Mouse (Mus musculus): ENCODE results near the gene Sfxn2. TPM values are rescaled to one million over a fixed set of nuclear protein-coding genes. Genes with fewer than 3 reads are reported as not detected.
A peak's percentile ranks its signal among the peaks of the same experiment; 100 is the strongest.
"Not testable (repeated sequence)": the region's sequence is repeated elsewhere in the genome, so short reads cannot be mapped to it uniquely, and the experiment has no call there.

Sfxn2 gene
- polyA plus RNA-seq, 1 experiment from 2014 or later: 8.8 TPM

GRCm38 (mm10) chr19:46550385-46550784 lies 22.8 kb upstream of the Sfxn2 start:
- Histone ChIP-seq H3K4me1 (replicated peaks) (peaks cover 7% of the 10 kb centered on the region), H3K27me3 (no peaks in the 10 kb centered on the region), H3K4me2 (no peak overlapping the region), H3K27ac (no peak overlapping the region), H3K9ac (no peak overlapping the region), H3K4me3 (no peak overlapping the region), H3K36me3 (peaks cover 25% of the 10 kb centered on the region), H3K9me3 (replicated peaks) (no peaks in the 10 kb centered on the region)
- ATAC-seq (replicated peaks; ENCODE audit: insufficient number of reproducible peaks, insufficient read depth, low FRiP score, low read depth): no peak
- WGBS: 86% methylated on average over 4 of the region's 4 CpGs

- no peaks in the 10 kb centered on the region for H3K27me3 ChIP-seq
- peaks cover 7% of the 10 kb centered on the region for H3K4me1 ChIP-seq (replicated peaks)
- no peak overlapping the region for H3K4me2 ChIP-seq
- no peak overlapping the region for H3K9ac ChIP-seq
- H3K36me3 ChIP-seq: peaks cover 38% of the 10 kb centered on the region
- no peak for ATAC-seq (replicated peaks; ENCODE audit: insufficient number of reproducible peaks, insufficient read depth, low FRiP score, low read depth)
- WGBS: 74% methylated on average over 3 of the region's 4 CpGs
- no peak overlapping the region for H3K4me3 ChIP-seq
- H3K27ac ChIP-seq: no peak overlapping the region
- no peaks in the 10 kb centered on the region for H3K9me3 ChIP-seq (replicated peaks)
Measured at GRCm38 (mm10) chr19:46552496-46552895, 20.7 kb upstream of the Sfxn2 start.

- peaks cover 7% of the 10 kb centered on the region for H3K4me1 ChIP-seq (replicated peaks)
- no peaks in the 10 kb centered on the region for H3K27me3 ChIP-seq
- H3K4me2 ChIP-seq: no peak overlapping the region
- no peak overlapping the region for H3K4me3 ChIP-seq
- no peak for ATAC-seq (replicated peaks; ENCODE audit: insufficient number of reproducible peaks, insufficient read depth, low FRiP score, low read depth)
- H3K9ac ChIP-seq: no peak overlapping the region
- no peaks in the 10 kb centered on the region for H3K9me3 ChIP-seq (replicated peaks)
- peaks cover 38% of the 10 kb centered on the region for H3K36me3 ChIP-seq
- no peak overlapping the region for H3K27ac ChIP-seq
- WGBS: 27% methylated on average over 11 of the region's 11 CpGs
Measured at GRCm38 (mm10) chr19:46553541-46553955, 19.6 kb upstream of the Sfxn2 start.

- Histone ChIP-seq H3K4me1 (replicated peaks) (peaks cover 16% of the 10 kb centered on the region), H3K9me3 (replicated peaks) (no peaks in the 10 kb centered on the region), H3K27ac (no peak overlapping the region), H3K4me3 (no peak overlapping the region), H3K36me3 (peaks cover 18% of the 10 kb centered on the region), H3K4me2 (no peak overlapping the region), H3K9ac (no peak overlapping the region), H3K27me3 (no peaks in the 10 kb centered on the region)
- no peak for ATAC-seq (replicated peaks; ENCODE audit: insufficient number of reproducible peaks, insufficient read depth, low FRiP score, low read depth)
- 74% methylated on average over 8 of the region's 8 CpGs for WGBS
Measured at GRCm38 (mm10) chr19:46558009-46558408, 15.2 kb upstream of the Sfxn2 start.

- H3K27me3 ChIP-seq: no peaks in the 10 kb centered on the region
- H3K27ac ChIP-seq: no peak overlapping the region
- no peak overlapping the region for H3K4me2 ChIP-seq
- no peak overlapping the region for H3K4me3 ChIP-seq
- H3K36me3 ChIP-seq: peaks cover 18% of the 10 kb centered on the region
- WGBS: 69% methylated on average over 12 of the region's 12 CpGs
- ATAC-seq (replicated peaks; ENCODE audit: insufficient number of reproducible peaks, insufficient read depth, low FRiP score, low read depth): no peak
- no peak overlapping the region for H3K9ac ChIP-seq
- H3K4me1 ChIP-seq (replicated peaks): peaks cover 17% of the 10 kb centered on the region
- H3K9me3 ChIP-seq (replicated peaks): no peaks in the 10 kb centered on the region
Measured at GRCm38 (mm10) chr19:46558631-46559030, 14.5 kb upstream of the Sfxn2 start.

- 29% methylated on average over 1 of the region's 1 CpGs for WGBS
- no peak overlapping the region for H3K4me2 ChIP-seq
- H3K9ac ChIP-seq: no peak overlapping the region
- no peaks in the 10 kb centered on the region; the same call in 1 of the 2 replicates for H3K36me3 ChIP-seq
- no peaks in the 10 kb centered on the region for H3K27me3 ChIP-seq
- ATAC-seq (replicated peaks; ENCODE audit: insufficient number of reproducible peaks, insufficient read depth, low FRiP score, low read depth): no peak
- H3K9me3 ChIP-seq (replicated peaks): no peaks in the 10 kb centered on the region
- peaks cover 21% of the 10 kb centered on the region for H3K4me1 ChIP-seq (replicated peaks)
- no peak overlapping the region for H3K4me3 ChIP-seq
- peak overlapping the region; percentile 52 for H3K27ac ChIP-seq
Measured at GRCm38 (mm10) chr19:46562132-46562531, 11.0 kb upstream of the Sfxn2 start.

GRCm38 (mm10) chr19:46562581-46563515 lies 10.3 kb upstream of the Sfxn2 start:
- peaks cover 21% of the 10 kb centered on the region for H3K4me1 ChIP-seq (replicated peaks)
- peak overlapping the region; percentile 23; the same call in 1 of the 2 replicates for H3K4me2 ChIP-seq
- H3K9ac ChIP-seq: no peak overlapping the region
- no peaks in the 10 kb centered on the region for H3K36me3 ChIP-seq
- no peak overlapping the region for H3K4me3 ChIP-seq
- H3K27me3 ChIP-seq: no peaks in the 10 kb centered on the region
- ATAC-seq (replicated peaks; ENCODE audit: insufficient number of reproducible peaks, insufficient read depth, low FRiP score, low read depth): peak; percentile 49; the same call in 1 of the 2 replicates
- H3K9me3 ChIP-seq (replicated peaks): no peaks in the 10 kb centered on the region
- 54% methylated on average over 14 of the region's 14 CpGs for WGBS
- peak overlapping the region; percentile 52 for H3K27ac ChIP-seq

- Histone ChIP-seq H3K9ac (no peak overlapping the region), H3K4me1 (replicated peaks) (peaks cover 21% of the 10 kb centered on the region), H3K36me3 (no peaks in the 10 kb centered on the region), H3K4me2 (no peak overlapping the region), H3K4me3 (no peak overlapping the region), H3K27me3 (no peaks in the 10 kb centered on the region), H3K9me3 (replicated peaks) (no peaks in the 10 kb centered on the region), H3K27ac (peak overlapping the region; percentile 52)
- WGBS: 63% methylated on average over 4 of the region's 4 CpGs
- no peak for ATAC-seq (replicated peaks; ENCODE audit: insufficient number of reproducible peaks, insufficient read depth, low FRiP score, low read depth)
Measured at GRCm38 (mm10) chr19:46563603-46564002, 9.6 kb upstream of the Sfxn2 start.

GRCm38 (mm10) chr19:46564043-46564462 lies 9.1 kb upstream of the Sfxn2 start:
- H3K4me3 ChIP-seq: no peak overlapping the region
- no peak overlapping the region for H3K4me2 ChIP-seq
- peak overlapping the region; percentile 52; the same call in 1 of the 2 replicates for H3K27ac ChIP-seq
- no peaks in the 10 kb centered on the region for H3K9me3 ChIP-seq (replicated peaks)
- H3K4me1 ChIP-seq (replicated peaks): peaks cover 21% of the 10 kb centered on the region
- no peak for ATAC-seq (replicated peaks; ENCODE audit: insufficient number of reproducible peaks, insufficient read depth, low FRiP score, low read depth)
- no peak overlapping the region; the same call in 1 of the 2 replicates for H3K9ac ChIP-seq
- 74% methylated on average over 14 of the region's 14 CpGs for WGBS
- H3K36me3 ChIP-seq: no peaks in the 10 kb centered on the region
- H3K27me3 ChIP-seq: no peaks in the 10 kb centered on the region

GRCm38 (mm10) chr19:46571211-46571877 lies 1.8 kb upstream of the Sfxn2 start:
- not testable (repeated sequence) for H3K27me3 ChIP-seq; H3K9ac ChIP-seq; H3K9me3 ChIP-seq (replicated peaks); ATAC-seq (replicated peaks; ENCODE audit: insufficient number of reproducible peaks, insufficient read depth, low FRiP score, low read depth); H3K27ac ChIP-seq; H3K36me3 ChIP-seq
- Histone ChIP-seq H3K4me3 (peak overlapping the region; percentile 68; the same call in 1 of the 2 replicates), H3K4me1 (replicated peaks) (peaks cover 20% of the 10 kb centered on the region), H3K4me2 (peak overlapping the region; percentile 89)
- 75% methylated on average over 3 of the region's 3 CpGs for WGBS

GRCm38 (mm10) chr19:46571878-46572244 lies 1.3 kb upstream of the Sfxn2 start:
- no peak for ATAC-seq (replicated peaks; ENCODE audit: insufficient number of reproducible peaks, insufficient read depth, low FRiP score, low read depth)
- peak overlapping the region; percentile 89 for H3K4me2 ChIP-seq
- H3K9me3 ChIP-seq (replicated peaks): no peaks in the 10 kb centered on the region
- 30% methylated on average over 10 of the region's 10 CpGs for WGBS
- H3K9ac ChIP-seq: peak overlapping the region; percentile 59; the same call in 1 of the 2 replicates
- H3K27me3 ChIP-seq: no peaks in the 10 kb centered on the region
- peak overlapping the region; percentile 43 for H3K27ac ChIP-seq
- H3K36me3 ChIP-seq: no peaks in the 10 kb centered on the region
- H3K4me3 ChIP-seq: peak overlapping the region; percentile 68
- peaks cover 20% of the 10 kb centered on the region for H3K4me1 ChIP-seq (replicated peaks)
